Mouse (Mus musculus) left cerebral cortex, postnatal 36 days (tissue): ENCODE measurements around the gene Cdyl. TPM values are rescaled to one million over a fixed set of nuclear protein-coding genes. Genes with fewer than 3 reads are reported as not detected.
"Not testable (repeated sequence)": the region's sequence is repeated elsewhere in the genome, so short reads cannot be mapped to it uniquely, and the experiment has no call there.

ENCODE experiments used
- DNase-seq, 2 experiments: peaks; one replicate each; pipeline ENCODE4 v3.0.0; 2021 to 2022; ENCODE audit warnings: low spot score in 2 of 2, mixed read lengths in 1 of 2
- intact Hi-C: fragments of 180-260 bp; cut with DNase I; formaldehyde crosslinking; loops from one replicate; pipeline ENCODE4 v1.15.1; 2025
- total RNA-seq, 2 experiments: library from RNA; stranded (reverse); gene quantifications; 2 replicates each; pipeline ENCODE4 v1.2.3; 2021

Cdyl gene
- total RNA-seq, 2 experiments from 2014 or later, result 41.8 to 51.3 TPM

- no peak for DNase-seq
- intact Hi-C loops, result no loop called here
Measured at GRCm38 (mm10) chr13:35815782-35816368, 156.2 kb downstream of the Cdyl start.

GRCm38 (mm10) chr13:35817626-35818025 lies 158.0 kb downstream of the Cdyl start:
- intact Hi-C loops, result no loop called here

DNA sequence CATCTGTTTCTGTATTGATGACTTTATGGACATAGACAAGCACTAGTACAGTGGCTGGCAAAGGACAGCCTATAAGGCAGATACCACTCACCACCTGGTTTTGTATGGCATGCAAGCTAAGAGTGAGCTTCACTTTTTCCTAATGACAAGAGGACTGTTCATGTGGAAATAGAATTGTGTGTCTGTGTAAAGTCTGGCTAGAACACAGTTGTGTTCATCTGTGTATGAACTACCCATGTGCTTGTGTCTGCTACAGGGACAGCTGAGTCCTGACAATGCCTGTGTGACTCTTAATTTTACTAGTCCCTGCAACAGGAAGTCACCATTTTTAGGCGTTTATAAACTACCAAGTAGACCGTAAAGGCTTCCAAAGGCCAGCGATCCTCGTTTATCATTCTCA lies 158.4 kb downstream of the Cdyl start:
- intact Hi-C loops, result no loop called here
- DNase-seq, result no peak

More at GRCm38 (mm10) chr13:35817626-35818025, 158.0 kb downstream of the Cdyl start:
- DNase-seq, result no peak

DNA sequence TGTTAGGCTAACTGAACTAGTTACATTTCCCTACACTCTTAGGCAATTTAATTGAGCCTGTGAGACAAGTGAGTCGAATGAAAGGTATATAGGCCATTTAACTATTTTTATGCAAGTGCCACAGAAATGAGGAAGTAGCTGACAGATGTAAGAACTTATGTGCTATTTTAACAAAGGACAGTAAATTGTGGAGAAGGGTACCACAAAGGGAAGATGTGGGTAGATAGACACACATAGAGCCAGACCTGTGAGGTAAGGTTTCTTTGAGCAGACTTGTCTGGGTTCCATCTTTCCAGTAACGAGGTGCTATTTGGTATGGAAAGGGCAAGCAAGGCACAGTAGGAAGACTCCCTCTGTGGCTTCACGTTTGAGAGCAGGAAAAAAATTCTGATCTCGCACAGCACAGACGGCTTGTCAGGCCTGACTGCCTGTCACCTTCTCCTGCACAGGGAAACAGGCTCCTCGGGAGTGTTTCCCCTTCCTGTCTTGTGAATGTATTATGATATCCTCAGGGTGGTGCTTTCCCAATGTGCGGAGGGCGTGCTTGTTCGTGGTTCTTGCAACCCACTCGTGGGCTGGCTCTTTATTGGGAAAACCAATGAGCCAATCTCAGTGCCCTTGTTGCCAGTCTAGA lies 162.3 kb downstream of the Cdyl start:
- intact Hi-C loops, result no loop called here
- no peak for DNase-seq

DNA sequence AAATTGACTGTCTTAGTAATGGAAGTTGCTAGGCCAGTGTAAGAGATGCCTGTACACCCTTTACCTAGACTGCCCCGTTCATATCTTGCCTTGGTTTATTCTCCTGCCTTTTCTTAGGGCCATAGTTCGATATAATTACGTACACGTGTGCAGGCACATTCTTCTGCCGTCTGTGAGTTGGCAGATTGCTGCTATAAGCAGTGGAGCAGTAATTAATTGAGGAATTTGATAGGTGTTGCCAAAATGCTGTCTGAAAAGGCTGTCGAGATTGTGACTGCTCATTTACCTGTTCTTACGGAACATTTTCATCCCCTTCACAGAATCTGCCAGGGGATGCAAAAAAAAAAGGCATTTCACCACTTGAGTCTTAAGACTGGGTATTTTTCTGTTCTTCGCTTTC lies 163.2 kb downstream of the Cdyl start:
- intact Hi-C loops, result no loop called here
- no peak for DNase-seq

DNA sequence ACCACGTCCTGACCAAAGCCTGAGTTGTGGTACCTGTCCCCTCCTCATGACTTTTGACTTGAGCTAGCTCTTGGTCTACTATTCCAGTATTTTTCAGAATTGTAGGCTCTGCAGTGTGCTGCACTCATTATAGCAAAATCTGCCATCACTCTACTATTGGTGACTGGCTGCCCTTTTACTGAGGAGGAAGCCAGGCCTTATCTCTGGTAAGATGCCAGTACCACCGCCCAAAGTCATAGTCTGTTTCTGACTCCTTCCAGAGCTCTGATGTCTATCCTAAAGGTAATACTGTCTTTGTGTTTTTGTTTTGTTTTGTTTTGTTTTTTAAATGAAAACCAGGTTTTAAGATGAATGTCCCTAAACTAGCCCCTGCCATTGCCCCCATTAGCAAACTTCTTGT lies 166.0 kb downstream of the Cdyl start:
- no peak for DNase-seq
- intact Hi-C loops, result no loop called here

DNA sequence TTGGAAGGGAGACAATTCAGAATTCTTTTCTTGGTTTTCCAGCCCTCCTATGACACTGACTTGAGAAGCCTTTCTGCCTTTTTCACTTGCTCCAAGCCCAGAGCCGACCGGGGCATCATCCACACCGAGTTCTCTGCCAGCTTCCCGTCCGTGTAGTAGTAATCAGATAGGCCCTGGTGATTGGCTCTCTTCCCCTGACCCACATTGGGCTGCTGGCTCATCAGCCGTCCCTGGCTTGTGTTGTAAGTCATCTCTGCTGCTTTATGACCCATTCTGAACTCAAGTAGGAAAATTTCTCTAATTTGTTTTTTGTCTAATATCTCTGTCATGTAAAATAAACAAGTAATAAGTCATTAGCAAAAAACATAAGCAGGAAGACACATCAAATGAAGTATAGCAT lies 173.0 kb downstream of the Cdyl start:
- intact Hi-C loops, result no loop called here

DNA sequence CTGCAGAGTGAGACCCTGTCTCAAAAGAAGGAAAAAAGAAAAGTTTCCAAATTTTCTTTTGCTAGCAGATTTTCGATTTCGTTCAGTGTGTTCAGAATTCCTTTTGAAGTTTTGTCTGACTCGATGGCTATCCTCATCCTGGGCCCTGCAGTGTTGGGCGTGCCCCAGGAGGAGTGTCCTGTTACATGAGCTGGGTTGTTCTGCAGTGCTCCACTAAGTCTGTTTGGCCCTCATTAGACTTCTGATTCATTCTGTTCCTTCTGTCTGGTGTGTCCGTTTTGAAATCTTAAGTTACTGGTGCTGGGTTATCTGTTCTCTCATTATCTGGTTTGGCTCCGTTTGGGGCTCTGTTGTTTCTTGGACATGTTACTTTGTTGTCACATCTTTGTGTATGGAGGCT lies 174.3 kb downstream of the Cdyl start:
- no peak for DNase-seq
- intact Hi-C loops, result no loop called here

More for the DNA sequence above, 173.0 kb downstream of the Cdyl start:
- DNase-seq, result no peak

DNA sequence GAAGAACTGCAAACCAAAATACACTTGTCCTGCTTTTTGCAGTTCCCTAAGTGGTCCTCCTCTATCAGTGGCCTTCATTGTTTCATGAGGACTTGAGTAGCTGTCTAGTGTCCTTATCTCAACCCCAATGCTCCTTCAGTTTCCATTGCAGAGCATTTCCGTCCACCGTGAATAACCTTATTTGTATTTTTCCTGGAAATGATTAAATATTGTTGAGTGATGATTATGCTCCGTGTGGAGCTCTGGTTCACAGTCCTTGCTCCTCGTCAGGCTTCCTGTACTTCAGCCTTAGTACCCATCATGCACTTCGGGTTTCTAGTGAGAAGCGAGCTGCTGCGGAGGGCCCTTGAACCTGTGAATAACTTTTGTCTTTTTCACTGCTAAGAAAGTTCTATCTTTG lies 176.0 kb downstream of the Cdyl start:
- intact Hi-C loops, result no loop called here
- no peak for DNase-seq

DNA sequence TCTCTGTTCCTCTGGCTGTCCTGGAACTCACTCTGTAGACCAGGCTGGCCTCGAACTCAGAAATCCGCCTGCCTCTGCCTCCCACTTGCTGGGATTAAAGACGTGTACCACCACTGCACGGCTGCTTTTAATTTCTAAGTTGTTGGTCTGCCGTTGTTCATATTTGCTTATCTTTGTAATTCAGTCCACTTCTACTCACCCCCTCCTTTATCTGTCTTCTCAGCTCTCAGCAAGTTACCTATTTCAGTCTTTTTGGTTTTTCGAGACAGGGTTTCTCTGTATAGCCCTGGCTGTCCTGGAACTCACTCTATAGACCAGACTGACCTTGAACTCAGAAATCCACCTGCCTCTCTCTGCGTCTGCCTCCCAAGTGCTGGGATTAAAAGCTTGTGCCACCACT lies 176.9 kb downstream of the Cdyl start:
- intact Hi-C loops, DNase-seq: not testable (repeated sequence)

GRCm38 (mm10) chr13:35840102-35840501 lies 180.5 kb downstream of the Cdyl start:
- intact Hi-C loops, result no loop called here
- DNase-seq, result no peak

DNA sequence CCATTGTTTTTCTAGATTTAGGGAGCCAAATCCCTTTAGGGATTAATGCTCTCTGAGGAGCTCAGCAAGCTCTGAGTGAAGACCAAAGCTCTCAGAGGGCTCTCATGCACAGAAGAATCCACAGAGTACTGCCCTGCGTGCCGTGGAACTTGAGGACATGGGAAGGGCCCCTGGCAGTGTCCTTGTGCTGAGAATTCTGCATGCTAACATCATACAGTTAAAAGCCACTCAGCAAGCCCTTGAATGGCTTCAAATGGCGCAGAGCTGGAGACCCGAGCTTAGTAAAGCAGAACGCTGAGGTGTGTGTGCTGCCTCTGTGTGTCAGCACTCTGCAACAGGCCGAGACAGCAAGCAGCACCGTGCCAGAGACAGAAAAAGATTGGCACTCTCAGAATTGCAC lies 183.8 kb downstream of the Cdyl start:
- intact Hi-C loops, result no loop called here
- DNase-seq, result no peak

DNA sequence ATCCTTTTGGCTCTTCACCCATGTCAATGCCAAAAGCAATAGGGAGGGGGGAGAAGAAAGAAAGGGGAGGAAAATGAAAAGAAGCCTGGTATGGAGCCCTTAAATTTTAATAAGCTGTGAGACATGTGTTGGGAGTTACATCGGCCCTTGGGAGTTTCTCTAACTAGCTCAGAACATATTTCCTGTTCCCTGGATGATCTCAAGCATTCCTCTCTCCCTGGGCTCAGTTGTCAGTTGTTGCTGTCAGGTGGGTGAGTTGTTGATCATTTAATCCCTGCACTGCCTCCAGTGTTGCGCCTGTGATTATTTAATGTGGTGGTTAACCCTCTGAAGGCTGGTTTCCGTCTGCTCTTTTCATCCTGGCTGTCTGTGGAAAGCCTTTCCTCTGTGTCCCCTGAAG lies 185.7 kb downstream of the Cdyl start:
- intact Hi-C loops, result no loop called here

DNA sequence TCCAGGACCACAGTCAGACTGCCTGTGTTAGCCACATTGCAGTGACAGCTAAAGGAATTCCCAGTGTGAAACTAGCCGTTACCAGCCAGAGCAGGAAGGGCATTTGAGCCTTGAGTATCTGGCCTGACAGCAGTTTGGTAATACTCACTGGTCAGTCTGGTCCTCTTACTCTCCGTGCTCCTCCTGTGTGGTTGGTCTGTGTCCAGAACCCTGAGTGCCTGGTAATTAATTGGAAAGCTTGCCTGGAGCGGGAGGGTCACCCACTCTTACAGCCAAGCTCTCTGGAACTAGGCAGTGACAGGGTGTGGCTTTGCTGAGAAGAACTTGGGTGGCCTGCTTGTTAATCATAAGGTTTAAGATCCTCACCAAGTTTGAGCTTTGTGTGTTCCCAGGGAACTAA lies 189.1 kb downstream of the Cdyl start:
- no peak for DNase-seq
- intact Hi-C loops, result no loop called here

More for the DNA sequence above, 185.7 kb downstream of the Cdyl start:
- DNase-seq, result no peak

- intact Hi-C loops, result no loop called here
- no peak for DNase-seq
Measured at GRCm38 (mm10) chr13:35851581-35851980, 191.9 kb downstream of the Cdyl start.

DNA sequence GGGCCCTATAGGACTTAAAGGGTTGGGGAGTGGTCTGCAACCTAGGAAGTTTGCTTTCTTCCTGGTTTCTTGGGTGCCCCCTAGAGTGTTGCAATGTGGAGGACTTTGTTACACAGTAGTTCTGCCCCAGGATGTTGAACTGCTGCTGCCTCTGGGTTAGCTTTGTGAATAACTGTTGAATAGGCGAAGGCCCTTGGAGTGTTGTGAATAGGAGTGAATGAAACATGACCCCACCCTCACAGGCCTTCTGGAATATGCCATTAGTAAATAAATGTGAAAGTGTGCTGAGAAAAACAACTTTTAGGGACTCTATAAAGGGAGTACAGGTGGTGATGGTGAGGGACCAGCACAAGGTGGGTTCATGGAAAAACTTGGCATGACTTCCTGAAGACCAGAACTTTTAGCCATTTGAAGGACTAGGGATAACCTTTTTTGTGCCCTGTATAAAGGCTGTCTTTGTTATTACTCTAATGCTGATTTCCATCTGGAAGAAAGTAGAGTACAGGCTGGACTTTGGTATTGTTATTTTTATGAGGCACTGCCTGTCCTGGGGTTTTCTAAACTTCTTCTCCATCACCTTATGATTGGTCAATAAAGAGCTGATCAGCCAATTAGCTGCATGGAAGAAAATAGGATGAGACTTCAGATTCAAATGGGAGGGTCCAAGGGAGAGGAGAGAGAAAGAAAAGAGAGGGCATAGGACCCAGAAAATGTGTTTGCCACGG lies 193.4 kb downstream of the Cdyl start:
- intact Hi-C loops, result no loop called here
- no peak for DNase-seq

GRCm38 (mm10) chr13:35857486-35857885 lies 197.9 kb downstream of the Cdyl start:
- intact Hi-C loops, result no loop called here
- DNase-seq, result no peak

DNA sequence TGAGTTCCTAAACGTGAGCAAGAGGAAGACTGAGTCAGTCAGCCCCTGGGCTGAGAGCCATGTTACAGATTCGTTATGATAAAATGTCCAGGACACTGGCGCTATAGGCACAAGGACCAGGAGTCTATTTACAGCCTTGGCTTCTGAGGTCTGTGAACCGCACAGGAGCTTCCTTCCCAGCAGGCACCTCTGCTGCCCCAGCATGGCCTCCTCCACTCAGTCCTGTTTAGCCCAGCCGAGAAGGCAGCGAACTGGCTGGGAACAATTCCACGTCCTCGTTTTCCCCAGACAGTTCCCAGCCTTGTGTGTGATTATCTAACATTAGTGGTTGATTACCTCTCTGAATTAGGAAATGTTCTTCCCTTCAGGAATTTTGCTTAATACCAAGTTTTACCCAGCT lies 201.3 kb downstream of the Cdyl start:
- intact Hi-C loops, result no loop called here
- no peak for DNase-seq

DNA sequence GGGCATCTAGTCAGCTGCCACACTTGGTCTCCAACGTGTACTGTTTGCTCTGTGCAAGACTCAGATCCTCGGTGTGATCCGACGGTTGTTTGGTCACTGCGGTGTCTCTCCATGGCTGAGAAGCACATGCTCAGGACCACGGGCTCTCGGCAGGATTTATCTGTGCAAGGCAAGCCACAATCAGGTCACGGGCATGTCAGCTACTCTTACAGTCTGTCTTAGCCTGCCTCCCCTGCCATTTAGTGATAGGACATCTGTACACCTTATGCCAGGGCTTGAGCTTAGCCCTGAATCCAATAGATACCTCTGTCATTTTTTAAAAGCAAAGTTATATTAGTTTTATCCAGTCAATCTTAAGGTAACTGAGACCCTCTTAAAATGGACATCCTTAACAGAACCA lies 211.0 kb downstream of the Cdyl start:
- intact Hi-C loops, result no loop called here
- no peak for DNase-seq

- no peak for DNase-seq
- intact Hi-C loops, result no loop called here
Measured at GRCm38 (mm10) chr13:35871107-35871506, 211.5 kb downstream of the Cdyl start.

DNA sequence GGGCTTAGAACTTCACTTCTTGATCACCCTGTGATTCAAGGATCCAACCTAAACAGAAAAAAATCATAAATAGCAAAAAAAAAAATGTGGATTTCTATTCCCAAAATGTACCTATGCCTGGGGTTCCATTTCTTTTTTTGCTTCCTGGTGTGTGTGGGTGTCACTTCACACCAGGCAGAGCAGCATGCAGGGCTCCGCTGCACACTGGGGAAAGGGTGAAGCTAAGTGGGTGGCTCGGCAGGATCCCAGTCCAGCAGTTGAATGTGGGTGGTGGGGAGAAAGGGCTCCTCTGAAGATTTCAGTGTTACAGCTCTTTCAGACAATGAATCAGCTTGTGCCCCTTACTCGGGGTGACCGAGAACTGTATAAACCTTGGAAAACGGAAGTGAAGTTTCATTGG lies 215.8 kb downstream of the Cdyl start:
- peak; percentile 19 to 34 for DNase-seq
- intact Hi-C loops, result no loop called here
